Mouse (Mus musculus) urinary bladder, adult 18-20 months (tissue): ENCODE results near the gene Eloa.
A peak's percentile ranks its signal among the peaks of the same experiment; 100 is the strongest.

ENCODE experiments used
- DNase-seq, 2 experiments: peaks; one replicate each; pipeline ENCODE4 v3.0.0; 2022; ENCODE audit warnings: low spot score in 2 of 2, mixed read lengths in 2 of 2

Eloa gene

GRCm38 (mm10) chr4:136030968-136031909 is 9.7 kb upstream of the Eloa start:
- no peak for DNase-seq

DNA sequence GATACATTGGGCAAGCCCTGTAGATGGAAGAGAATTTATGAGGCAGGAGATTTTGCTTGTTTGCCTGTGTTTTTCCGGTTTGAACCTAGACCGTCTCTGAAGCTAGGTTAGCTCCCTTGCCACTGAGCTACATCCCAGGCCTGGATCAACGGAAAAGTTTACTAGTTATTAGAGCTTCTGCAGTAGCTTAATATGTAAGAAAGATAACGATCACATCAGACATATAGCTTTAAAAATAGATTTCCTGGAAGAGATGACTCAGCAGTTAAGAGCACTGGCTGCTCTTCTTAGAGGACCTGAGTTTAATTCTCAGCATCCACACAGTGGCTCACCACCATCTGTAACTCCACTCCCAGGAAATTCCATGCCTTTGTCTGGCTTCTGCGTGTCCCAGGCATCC is 7.1 kb upstream of the Eloa start:
- DNase-seq: no peak

GRCm38 (mm10) chr4:136028132-136028564 is 6.6 kb upstream of the Eloa start:
- DNase-seq: no peak

DNA sequence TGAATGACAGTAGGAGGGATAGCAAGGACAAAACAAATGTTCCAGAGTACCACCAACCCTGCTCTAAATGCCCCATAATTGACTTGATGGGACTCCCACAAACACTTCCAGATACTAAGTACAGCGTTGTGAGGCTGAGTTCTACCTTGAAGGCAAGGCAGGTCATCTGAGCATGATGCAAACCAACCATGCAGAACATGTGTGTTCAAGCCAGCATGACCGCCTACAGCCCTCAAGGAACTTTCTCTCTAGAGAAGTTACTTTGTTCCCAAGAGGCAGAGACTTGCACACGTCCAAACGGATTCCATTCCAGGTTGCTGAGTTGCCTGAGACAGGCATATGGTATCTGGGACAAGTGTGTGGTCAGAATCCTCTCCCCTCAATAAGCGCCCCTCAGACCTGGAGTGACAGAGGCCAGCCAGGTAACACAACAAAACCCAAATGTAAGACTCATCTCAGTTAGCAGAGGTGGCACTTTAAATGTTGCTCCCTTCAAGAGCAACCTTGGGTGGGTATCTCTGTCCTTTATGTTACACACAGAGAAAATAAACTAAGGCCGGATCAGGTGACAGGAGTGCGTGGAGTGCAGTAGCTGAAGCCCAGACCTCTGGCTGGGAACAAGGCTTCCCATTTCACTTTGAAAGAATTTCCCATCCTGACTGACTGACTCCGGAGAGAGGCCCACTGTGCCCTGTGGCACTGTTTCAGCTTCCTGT is 6.0 kb upstream of the Eloa start:
- DNase-seq: no peak

DNA sequence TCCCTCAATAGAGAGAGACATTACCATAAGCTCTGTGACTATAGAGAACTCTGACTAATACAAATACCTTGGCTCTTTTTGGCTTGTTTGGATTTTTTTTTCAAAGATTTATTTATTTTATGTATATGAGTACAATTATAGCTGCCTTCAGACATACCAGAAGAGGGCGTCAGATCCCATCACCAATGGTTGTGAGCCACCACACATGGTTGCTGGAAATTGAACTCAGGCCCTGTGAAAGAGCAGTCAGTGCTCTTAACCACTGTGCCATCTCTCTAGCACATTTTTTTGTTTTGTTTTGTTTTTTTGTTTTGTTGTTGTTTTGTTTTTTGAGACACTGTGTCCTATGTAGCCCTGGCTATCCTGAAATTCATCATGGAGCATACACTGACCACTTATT is 3.8 kb upstream of the Eloa start:
- no peak for DNase-seq

DNA sequence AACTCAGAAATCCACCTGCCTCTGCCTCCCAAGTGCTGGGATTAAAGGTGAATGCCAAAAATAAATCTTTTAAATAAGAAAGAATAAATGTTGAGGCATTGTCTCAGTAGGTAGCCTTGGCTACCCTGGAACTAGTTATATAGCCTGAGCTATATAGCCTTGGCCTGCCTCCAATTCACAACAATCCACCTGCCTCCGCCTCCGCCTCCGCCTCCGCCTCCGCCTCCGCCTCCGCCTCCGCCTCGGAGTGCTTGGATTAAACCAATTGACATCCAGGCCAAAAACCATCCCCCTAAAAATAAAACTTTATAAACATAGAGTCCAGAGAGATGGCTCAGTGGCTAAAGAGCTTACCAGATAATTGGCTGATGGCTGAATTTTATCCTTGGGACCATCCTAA is 1.4 kb upstream of the Eloa start:
- DNase-seq: no peak

GRCm38 (mm10) chr4:136020743-136021548 is 617 bp downstream of the Eloa start:
- peak in 1 of 2 experiments; percentile 9 for DNase-seq

DNA sequence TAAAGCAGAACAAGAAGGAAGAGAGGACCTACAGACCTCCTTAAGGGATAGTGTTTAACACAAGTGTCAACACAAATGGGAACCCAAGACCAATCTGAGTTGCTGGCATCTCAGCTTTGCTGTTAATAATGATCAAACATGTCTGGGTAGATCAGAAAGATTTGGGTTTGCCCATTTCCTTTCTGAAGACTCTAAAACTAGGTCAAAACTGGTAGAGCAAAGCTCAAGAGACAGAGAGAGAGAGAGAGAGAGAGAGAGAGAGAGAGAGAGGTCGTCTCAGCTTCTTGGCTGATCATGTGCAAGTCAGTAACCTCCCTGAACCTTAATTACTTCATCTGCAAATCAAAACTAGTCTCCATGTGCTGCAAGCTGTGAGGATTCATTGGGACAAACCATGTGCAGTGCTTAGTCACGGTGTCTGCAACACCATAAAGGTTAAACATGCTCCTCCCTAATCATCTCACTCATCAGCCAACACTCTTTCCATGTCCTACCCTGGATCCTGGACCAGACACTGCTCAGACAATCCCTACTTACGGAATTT is 5.4 kb downstream of the Eloa start:
- no peak for DNase-seq

- no peak for DNase-seq
These were observed 11.0 kb downstream of the Eloa start for GRCm38 (mm10) chr4:136010586-136010985.

- DNase-seq: no peak
These were observed 12.6 kb downstream of the Eloa start for GRCm38 (mm10) chr4:136008782-136009447.

DNA sequence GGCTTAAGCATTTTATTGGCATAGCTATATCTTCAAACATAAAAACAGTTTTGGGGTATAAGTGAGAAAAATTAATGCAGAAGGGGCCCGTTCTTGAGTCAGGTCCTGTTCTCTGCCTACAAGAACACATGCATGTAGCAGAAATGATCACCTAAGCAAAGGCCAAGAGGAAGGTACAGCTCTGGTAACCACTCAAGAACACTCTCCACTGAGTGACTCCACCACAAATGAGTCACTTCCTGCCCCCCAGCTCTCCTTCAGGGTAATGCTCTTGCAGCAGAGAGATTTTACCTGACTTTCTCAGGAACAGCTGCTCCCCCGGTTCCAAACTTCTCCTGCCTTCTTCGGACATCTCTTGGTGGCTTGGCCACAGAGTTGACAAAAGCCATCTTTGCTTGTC is 14.7 kb downstream of the Eloa start:
- DNase-seq: no peak

DNA sequence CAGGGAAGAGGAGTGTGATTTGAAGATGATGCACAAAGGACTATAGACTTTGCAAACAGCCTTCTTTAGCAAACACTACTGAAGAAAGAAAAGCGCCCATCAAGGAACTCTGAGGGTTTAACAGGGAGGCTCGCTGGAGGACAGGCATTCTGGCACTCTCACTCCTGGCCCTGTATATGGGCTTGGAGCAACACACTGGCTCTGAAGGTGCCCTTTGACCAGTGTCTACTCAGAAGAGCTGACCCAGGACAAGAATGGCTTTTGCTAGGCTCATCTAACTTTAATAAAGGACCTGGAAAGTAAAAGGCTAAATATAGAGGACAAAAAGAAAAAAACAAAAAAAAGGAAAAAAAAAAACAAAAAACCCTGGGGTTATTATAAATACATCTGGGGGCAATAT is 16.6 kb downstream of the Eloa start:
- no peak for DNase-seq

DNA sequence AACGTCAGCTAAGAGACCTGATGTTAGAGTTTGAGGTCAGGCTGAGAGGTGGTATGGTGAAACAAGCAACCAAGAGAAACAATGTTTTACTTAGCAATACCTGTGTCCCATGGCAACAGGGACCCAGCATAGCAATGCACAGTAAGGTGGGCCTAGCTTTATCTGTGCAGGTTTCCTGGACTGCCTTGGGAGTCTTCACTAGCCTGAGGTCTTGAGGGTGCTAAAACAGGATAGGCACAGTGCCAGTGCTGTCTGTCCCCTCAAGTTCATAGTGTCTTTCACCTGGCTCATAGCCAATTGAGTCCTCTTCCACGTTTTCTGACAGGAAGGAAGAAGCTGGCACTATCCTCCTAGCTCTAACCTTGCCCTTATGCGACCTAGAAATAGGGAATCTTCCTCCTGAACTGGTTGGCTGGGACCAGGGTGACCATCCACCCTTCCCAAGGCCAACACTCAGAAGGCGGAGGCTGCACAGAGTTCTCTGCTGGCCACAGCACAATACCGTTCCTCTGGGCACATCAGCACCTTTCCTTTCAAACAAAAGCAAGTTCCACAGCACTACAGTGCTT is 17.4 kb downstream of the Eloa start:
- DNase-seq: no peak

DNA sequence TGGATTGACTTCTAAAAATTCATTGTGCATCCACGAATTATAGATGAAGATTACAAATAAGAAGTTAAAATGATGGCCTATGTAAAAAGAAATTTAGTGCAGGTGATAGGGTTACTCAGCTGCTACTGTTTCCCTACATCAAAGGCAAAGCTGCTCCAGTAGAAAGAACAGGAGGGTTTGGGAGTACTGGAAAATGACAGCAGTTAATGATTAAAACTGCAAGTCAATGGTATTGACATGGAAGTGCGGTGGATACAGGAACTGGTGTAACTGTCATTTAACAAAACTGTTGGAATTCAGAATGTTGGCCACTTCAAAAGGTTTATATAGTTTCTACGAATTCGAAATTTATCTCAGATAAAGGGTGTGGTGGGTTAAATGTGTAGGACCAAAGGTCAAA is 26.4 kb downstream of the Eloa start:
- DNase-seq: no peak

DNA sequence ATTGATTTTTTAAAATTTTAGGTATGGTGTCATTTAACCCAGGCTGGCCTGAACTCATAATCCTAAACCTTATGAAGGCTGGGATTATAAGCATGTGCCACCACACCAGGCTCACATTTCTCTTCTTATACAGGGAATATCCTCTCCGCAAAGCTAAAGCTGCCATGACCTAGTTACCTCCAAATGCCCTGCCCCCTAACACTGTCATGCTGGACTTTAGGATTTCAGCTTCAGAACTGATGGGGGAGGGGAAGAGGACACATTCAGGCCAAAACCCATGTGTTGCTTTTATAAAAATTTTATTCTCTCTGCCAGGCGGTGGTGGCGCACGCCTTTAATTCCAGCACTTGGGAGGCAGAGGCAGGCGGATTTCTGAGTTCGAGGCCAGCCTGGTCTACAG is 27.6 kb downstream of the Eloa start:
- no peak for DNase-seq

- DNase-seq: no peak
These were observed 33.8 kb downstream of the Eloa start for GRCm38 (mm10) chr4:135987714-135988113.

DNA sequence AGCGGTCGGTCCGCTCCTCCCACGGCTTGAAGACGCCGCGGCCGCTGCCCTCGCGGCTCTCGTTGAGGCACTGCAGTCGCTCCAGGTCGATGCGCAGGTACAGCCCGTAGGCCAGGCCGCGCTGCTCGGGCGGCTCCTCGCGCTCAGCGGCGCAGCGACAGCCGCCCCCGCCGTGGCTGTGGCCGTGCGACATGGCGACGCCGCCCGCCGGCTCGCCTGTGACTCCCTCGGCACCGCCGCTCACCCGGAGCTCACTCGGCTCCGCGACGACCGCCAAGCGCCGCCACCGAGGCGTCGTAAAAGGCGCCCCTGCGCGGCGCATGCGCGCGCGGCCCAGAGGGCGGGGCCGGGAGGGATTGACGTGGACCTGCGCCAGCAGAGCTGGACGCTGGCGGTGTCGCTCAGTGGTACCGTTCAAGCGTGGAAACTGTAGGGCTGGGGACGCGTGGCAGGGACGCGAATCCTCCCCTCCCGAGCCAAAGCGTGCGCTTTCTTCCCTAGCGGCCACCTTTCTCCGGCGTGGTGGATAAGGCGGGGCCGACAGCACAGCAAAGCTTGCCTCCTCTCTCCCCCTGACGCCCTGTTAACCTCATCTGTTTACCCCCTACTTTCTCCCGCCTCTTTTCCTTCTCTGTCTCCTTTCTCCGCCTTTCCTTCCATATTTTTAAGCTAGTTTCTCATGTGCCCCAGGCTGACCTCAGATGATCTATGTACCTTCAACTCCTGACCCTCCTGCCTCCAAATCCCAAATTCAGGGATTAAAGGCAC is 34.4 kb downstream of the Eloa start, which contains the start of gene Pithd1:
Gene Pithd1, minus strand, starts transcription at position 322 of the 768 bp plus-strand sequence.
- DNase-seq: peak; percentile 88 to 91

DNA sequence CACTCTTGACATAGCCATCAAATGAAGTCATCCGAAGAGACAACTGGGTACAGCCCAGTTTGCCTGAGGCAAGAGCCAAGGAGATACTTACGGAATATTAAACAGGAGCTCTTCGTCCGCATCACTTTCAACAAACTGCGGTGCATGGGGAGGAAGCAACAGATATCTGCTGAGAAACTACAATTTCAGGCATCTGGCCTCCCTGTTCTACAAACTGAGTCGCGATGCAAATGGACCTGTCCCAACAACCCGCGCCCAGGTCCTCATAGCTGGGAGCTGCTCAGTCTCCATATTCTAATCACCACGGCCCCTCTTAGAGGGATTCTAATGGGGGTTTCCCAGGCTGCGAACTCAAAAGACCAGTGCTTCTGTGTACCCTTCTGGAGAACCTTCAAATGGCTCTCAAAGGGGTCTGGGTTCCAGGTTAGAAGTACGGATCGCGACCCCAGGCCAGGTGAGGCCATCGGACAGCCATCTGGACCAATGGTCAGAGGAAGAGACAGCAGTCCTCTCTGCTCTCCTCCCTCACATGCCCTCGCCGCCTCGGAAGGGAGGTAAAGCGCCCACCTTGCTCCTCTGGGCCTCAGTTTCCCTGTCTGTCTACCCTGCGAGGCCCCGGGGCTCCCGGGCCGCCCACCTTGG is 35.1 kb downstream of the Eloa start:
- peak in 1 of 2 experiments; percentile 20 for DNase-seq

DNA sequence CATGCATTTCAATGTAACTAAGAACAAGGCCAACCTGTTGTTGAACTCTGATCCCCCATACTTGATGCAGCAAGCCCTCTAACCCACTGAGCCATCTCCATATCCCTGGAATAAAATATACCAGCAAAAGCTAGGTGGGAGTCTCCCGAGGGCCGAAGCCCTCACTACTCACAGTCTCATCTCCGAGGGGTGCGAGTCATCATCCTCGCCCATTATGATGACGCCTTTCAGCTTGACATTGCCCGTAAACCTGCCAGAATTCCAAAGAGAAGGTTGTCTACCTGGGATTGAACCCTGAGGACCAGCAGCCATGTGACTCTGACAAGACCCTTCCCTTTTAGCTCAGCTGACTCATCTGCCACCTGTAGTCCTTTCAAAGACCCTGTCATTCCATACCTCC is 35.8 kb downstream of the Eloa start:
- DNase-seq: no peak

GRCm38 (mm10) chr4:135985193-135985592 is 36.4 kb downstream of the Eloa start:
- no peak for DNase-seq
